Mouse (Mus musculus): ENCODE measurements at regions not wholly inside any gene's neighbourhood (a gene's known extent, or its start where the extent isn't known, plus 50 kb on each side); places are given as distances from the start of the nearest gene placed in this dataset.

- Histone ChIP-seq H3K27me3 (ENCODE audit: control insufficient read depth, insufficient read depth, low read length) (no peaks in the 10 kb centered on the region), H3K4me1 (replicated peaks; ENCODE audit: control insufficient read depth, insufficient read depth, low read length) (no peaks in the 10 kb centered on the region), H3K27ac (ENCODE audit: control insufficient read depth, insufficient read depth, low read length) (no peak overlapping the region), H3K36me3 (ENCODE audit: control insufficient read depth, insufficient read depth, low read length) (no peaks in the 10 kb centered on the region), H3K4me3 (ENCODE audit: control insufficient read depth, insufficient read depth, low read length) (no peak overlapping the region)
- WGBS = 86% methylated on average over 1 of the region's 1 CpGs
- no peak for DNase-seq
- TF ChIP-seq POLR2A (IDR thresholded peaks at IDR 0.05; ENCODE audit: control insufficient read depth, extremely low read depth, insufficient read depth, low read length, poor library complexity) = no peak
- TF ChIP-seq CTCF (IDR thresholded peaks at IDR 0.05; ENCODE audit: borderline replicate concordance, control insufficient read depth, extremely low read depth, insufficient read depth, low read length, poor library complexity) = no peak
Observed at GRCm38 (mm10) chr3:83458450-83458849, 307.7 kb upstream of the Sfrp2 start.

GRCm38 (mm10) chr3:83479251-83479650 is 286.9 kb upstream of the Sfrp2 start:
- WGBS = 92% methylated on average over 3 of the region's 3 CpGs
- no peak for TF ChIP-seq POLR2A (IDR thresholded peaks at IDR 0.05; ENCODE audit: control insufficient read depth, extremely low read depth, insufficient read depth, low read length, poor library complexity)
- TF ChIP-seq CTCF (IDR thresholded peaks at IDR 0.05; ENCODE audit: borderline replicate concordance, control insufficient read depth, extremely low read depth, insufficient read depth, low read length, poor library complexity) = no peak
- no peak for DNase-seq
- Histone ChIP-seq H3K4me3 (ENCODE audit: control insufficient read depth, insufficient read depth, low read length) (no peak overlapping the region), H3K27me3 (ENCODE audit: control insufficient read depth, insufficient read depth, low read length) (no peaks in the 10 kb centered on the region), H3K4me1 (replicated peaks; ENCODE audit: control insufficient read depth, insufficient read depth, low read length) (no peaks in the 10 kb centered on the region), H3K36me3 (ENCODE audit: control insufficient read depth, insufficient read depth, low read length) (no peaks in the 10 kb centered on the region), H3K27ac (ENCODE audit: control insufficient read depth, insufficient read depth, low read length) (no peak overlapping the region)

- 100% methylated on average over 1 of the region's 1 CpGs for WGBS
- Histone ChIP-seq H3K36me3 (ENCODE audit: control insufficient read depth, insufficient read depth, low read length) (no peaks in the 10 kb centered on the region), H3K27me3 (ENCODE audit: control insufficient read depth, insufficient read depth, low read length) (no peaks in the 10 kb centered on the region), H3K4me3 (ENCODE audit: control insufficient read depth, insufficient read depth, low read length) (no peak overlapping the region), H3K27ac (ENCODE audit: control insufficient read depth, insufficient read depth, low read length) (no peak overlapping the region), H3K4me1 (replicated peaks; ENCODE audit: control insufficient read depth, insufficient read depth, low read length) (no peaks in the 10 kb centered on the region)
- TF ChIP-seq CTCF (IDR thresholded peaks at IDR 0.05; ENCODE audit: borderline replicate concordance, control insufficient read depth, extremely low read depth, insufficient read depth, low read length, poor library complexity) = no peak
- no peak for TF ChIP-seq POLR2A (IDR thresholded peaks at IDR 0.05; ENCODE audit: control insufficient read depth, extremely low read depth, insufficient read depth, low read length, poor library complexity)
- no peak for DNase-seq
Observed at GRCm38 (mm10) chr3:83480176-83480575, 285.9 kb upstream of the Sfrp2 start.

- Histone ChIP-seq H3K36me3 (ENCODE audit: control insufficient read depth, insufficient read depth, low read length) (no peaks in the 10 kb centered on the region), H3K4me1 (replicated peaks; ENCODE audit: control insufficient read depth, insufficient read depth, low read length) (no peaks in the 10 kb centered on the region), H3K27ac (ENCODE audit: control insufficient read depth, insufficient read depth, low read length) (no peak overlapping the region), H3K4me3 (ENCODE audit: control insufficient read depth, insufficient read depth, low read length) (no peak overlapping the region), H3K27me3 (ENCODE audit: control insufficient read depth, insufficient read depth, low read length) (no peaks in the 10 kb centered on the region)
- no peak for DNase-seq
- TF ChIP-seq CTCF (IDR thresholded peaks at IDR 0.05; ENCODE audit: borderline replicate concordance, control insufficient read depth, extremely low read depth, insufficient read depth, low read length, poor library complexity) = no peak
- TF ChIP-seq POLR2A (IDR thresholded peaks at IDR 0.05; ENCODE audit: control insufficient read depth, extremely low read depth, insufficient read depth, low read length, poor library complexity) = no peak
- 87% methylated on average over 7 of the region's 7 CpGs for WGBS
Observed at GRCm38 (mm10) chr3:83486192-83486716, 279.9 kb upstream of the Sfrp2 start.

- 41% methylated on average over 1 of the region's 1 CpGs for WGBS
- Histone ChIP-seq H3K4me1 (replicated peaks; ENCODE audit: control insufficient read depth, insufficient read depth, low read length) (no peaks in the 10 kb centered on the region), H3K4me3 (ENCODE audit: control insufficient read depth, insufficient read depth, low read length) (no peak overlapping the region), H3K27ac (ENCODE audit: control insufficient read depth, insufficient read depth, low read length) (no peak overlapping the region), H3K36me3 (ENCODE audit: control insufficient read depth, insufficient read depth, low read length) (no peaks in the 10 kb centered on the region), H3K27me3 (ENCODE audit: control insufficient read depth, insufficient read depth, low read length) (no peaks in the 10 kb centered on the region)
- no peak for TF ChIP-seq CTCF (IDR thresholded peaks at IDR 0.05; ENCODE audit: borderline replicate concordance, control insufficient read depth, extremely low read depth, insufficient read depth, low read length, poor library complexity)
- TF ChIP-seq POLR2A (IDR thresholded peaks at IDR 0.05; ENCODE audit: control insufficient read depth, extremely low read depth, insufficient read depth, low read length, poor library complexity) = no peak
- no peak for DNase-seq
Observed at GRCm38 (mm10) chr3:83495584-83495983, 270.5 kb upstream of the Sfrp2 start.

GRCm38 (mm10) chr3:83503901-83504300 is 262.2 kb upstream of the Sfrp2 start:
- Histone ChIP-seq H3K27me3 (ENCODE audit: control insufficient read depth, insufficient read depth, low read length) (no peaks in the 10 kb centered on the region), H3K36me3 (ENCODE audit: control insufficient read depth, insufficient read depth, low read length) (no peaks in the 10 kb centered on the region), H3K27ac (ENCODE audit: control insufficient read depth, insufficient read depth, low read length) (no peak overlapping the region), H3K4me1 (replicated peaks; ENCODE audit: control insufficient read depth, insufficient read depth, low read length) (no peaks in the 10 kb centered on the region), H3K4me3 (ENCODE audit: control insufficient read depth, insufficient read depth, low read length) (no peak overlapping the region)
- TF ChIP-seq POLR2A (IDR thresholded peaks at IDR 0.05; ENCODE audit: control insufficient read depth, extremely low read depth, insufficient read depth, low read length, poor library complexity) = no peak
- TF ChIP-seq CTCF (IDR thresholded peaks at IDR 0.05; ENCODE audit: borderline replicate concordance, control insufficient read depth, extremely low read depth, insufficient read depth, low read length, poor library complexity) = no peak
- no peak for DNase-seq
- WGBS = 76% methylated on average over 7 of the region's 7 CpGs

- no peak for DNase-seq
- no peaks in the 10 kb centered on the region for H3K36me3 ChIP-seq (ENCODE audit: control insufficient read depth, insufficient read depth, low read length)
- H3K27ac ChIP-seq (ENCODE audit: control insufficient read depth, insufficient read depth, low read length) = no peak overlapping the region
- H3K27me3 ChIP-seq (ENCODE audit: control insufficient read depth, insufficient read depth, low read length) = no peaks in the 10 kb centered on the region
- WGBS = 73% methylated on average over 4 of the region's 4 CpGs
- H3K4me1 ChIP-seq (replicated peaks; ENCODE audit: control insufficient read depth, insufficient read depth, low read length) = no peaks in the 10 kb centered on the region
- H3K4me3 ChIP-seq (ENCODE audit: control insufficient read depth, insufficient read depth, low read length) = no peak overlapping the region
- TF ChIP-seq CTCF (IDR thresholded peaks at IDR 0.05; ENCODE audit: borderline replicate concordance, control insufficient read depth, extremely low read depth, insufficient read depth, low read length, poor library complexity) (no peak), POLR2A (IDR thresholded peaks at IDR 0.05; ENCODE audit: control insufficient read depth, extremely low read depth, insufficient read depth, low read length, poor library complexity) (no peak)
Observed at GRCm38 (mm10) chr3:83516614-83517013, 249.5 kb upstream of the Sfrp2 start.
